Mouse (Mus musculus) forebrain, embryonic 11.5 days (tissue): ENCODE data around the gene Ptprd. TPM values are rescaled to one million over a fixed set of nuclear protein-coding genes. Genes with fewer than 3 reads are reported as not detected.
"Not testable (repeated sequence)": the region's sequence is repeated elsewhere in the genome, so short reads cannot be mapped to it uniquely, and the experiment has no call there.

Source experiments
- ATAC-seq: fragments of 200-750 bp; cut with Nextera tagmentation; replicated peaks from 2 replicates; pipeline ENCODE4 v1.8.0; 2017; ENCODE audit warnings: moderate TSS enrichment; ENCODE audit not compliant: low FRiP score
- DNase-seq: peaks from one replicate; pipeline ENCODE4 v3.0.0-alpha.2; 2017; ENCODE audit warnings: low spot score
- H3K27ac ChIP-seq: fragments of 300-500 bp; sonication (generic); 2 replicates; pipeline ENCODE4 v1.5.1; 2014; ENCODE audit warnings: low read depth, low read length
- H3K27me3 ChIP-seq: fragments of 300-500 bp; sonication (generic); 2 replicates; pipeline ENCODE4 v1.6.1; 2014; ENCODE audit warnings: mild to moderate bottlenecking, low read length, mixed read lengths; ENCODE audit not compliant: control insufficient read depth, insufficient read depth
- H3K36me3 ChIP-seq: fragments of 300-500 bp; sonication (generic); 2 replicates; pipeline ENCODE4 v1.6.1; 2014; ENCODE audit warnings: mild to moderate bottlenecking, low read length, moderate library complexity, mixed read lengths; ENCODE audit not compliant: control insufficient read depth, insufficient read depth
- H3K4me1 ChIP-seq: fragments of 300-500 bp; sonication (generic); replicated peaks from 2 replicates; pipeline ENCODE4 v1.6.1; 2014; ENCODE audit warnings: low read length, mixed read lengths; ENCODE audit not compliant: control insufficient read depth, insufficient read depth
- H3K4me2 ChIP-seq: fragments of 300-500 bp; sonication (generic); 2 replicates; pipeline ENCODE4 v1.6.1; 2014; ENCODE audit warnings: low read depth, mild to moderate bottlenecking, low read length, moderate library complexity, mixed read lengths; ENCODE audit not compliant: severe bottlenecking
- H3K4me3 ChIP-seq: fragments of 300-500 bp; sonication (generic); 2 replicates; pipeline ENCODE4 v1.5.1; 2014; ENCODE audit warnings: low read depth, low read length
- H3K9ac ChIP-seq: fragments of 300-500 bp; sonication (generic); 2 replicates; pipeline ENCODE4 v1.6.1; 2014; ENCODE audit warnings: low read length
- H3K9me3 ChIP-seq: fragments of 300-500 bp; sonication (generic); 2 replicates; pipeline ENCODE4 v1.6.1; 2016; ENCODE audit warnings: low read length, mixed read lengths; ENCODE audit not compliant: control insufficient read depth
- WGBS: fragments of 180-500 bp; shearing (Covaris S2); extraction: QIAGEN DNeasy Blood & Tissue Kit; methylation state at CpG from one replicate; pipeline ENCODE4 v1.1.7; 2014; 5-methylcytosine and 5-hydroxymethylcytosine counted together
- polyA plus RNA-seq: library from polyadenylated mRNA; unstranded; fragments of >200 nt; fragmentation: Nextera tagmentation; extraction: Ambion mirVana; gene quantifications from 2 replicates; pipeline ENCODE4 v1.2.1, GENCODE M21; 2014

The Ptprd gene
- polyA plus RNA-seq, 1 experiment from 2014 or later: 30.1 TPM

DNA sequence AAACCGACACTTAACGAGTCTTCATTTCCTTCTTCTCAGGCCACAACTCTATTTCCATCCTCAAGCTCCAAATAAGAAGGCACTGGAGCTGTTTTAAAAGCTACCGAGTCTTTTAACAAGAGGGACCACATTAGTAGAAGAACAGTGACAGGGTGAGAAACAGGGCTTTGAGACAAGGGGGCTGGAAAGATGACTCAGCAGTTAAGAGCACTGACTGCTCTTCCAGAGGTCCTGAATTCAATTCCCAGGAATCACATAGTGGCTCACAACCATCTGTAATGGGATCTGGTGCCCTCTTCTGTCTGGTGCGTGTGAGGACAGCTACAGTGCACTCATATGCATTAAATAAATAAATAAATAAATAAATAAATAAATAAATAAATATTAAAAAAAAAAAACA, 2174.6 kb downstream of the Ptprd start:
- H3K4me3 ChIP-seq, H3K4me1 ChIP-seq, H3K4me2 ChIP-seq, H3K9me3 ChIP-seq, ATAC-seq, H3K9ac ChIP-seq, DNase-seq, H3K27me3 ChIP-seq, H3K36me3 ChIP-seq, H3K27ac ChIP-seq: not testable (repeated sequence)
- 78% methylated on average over 4 of the region's 4 CpGs for WGBS

DNA sequence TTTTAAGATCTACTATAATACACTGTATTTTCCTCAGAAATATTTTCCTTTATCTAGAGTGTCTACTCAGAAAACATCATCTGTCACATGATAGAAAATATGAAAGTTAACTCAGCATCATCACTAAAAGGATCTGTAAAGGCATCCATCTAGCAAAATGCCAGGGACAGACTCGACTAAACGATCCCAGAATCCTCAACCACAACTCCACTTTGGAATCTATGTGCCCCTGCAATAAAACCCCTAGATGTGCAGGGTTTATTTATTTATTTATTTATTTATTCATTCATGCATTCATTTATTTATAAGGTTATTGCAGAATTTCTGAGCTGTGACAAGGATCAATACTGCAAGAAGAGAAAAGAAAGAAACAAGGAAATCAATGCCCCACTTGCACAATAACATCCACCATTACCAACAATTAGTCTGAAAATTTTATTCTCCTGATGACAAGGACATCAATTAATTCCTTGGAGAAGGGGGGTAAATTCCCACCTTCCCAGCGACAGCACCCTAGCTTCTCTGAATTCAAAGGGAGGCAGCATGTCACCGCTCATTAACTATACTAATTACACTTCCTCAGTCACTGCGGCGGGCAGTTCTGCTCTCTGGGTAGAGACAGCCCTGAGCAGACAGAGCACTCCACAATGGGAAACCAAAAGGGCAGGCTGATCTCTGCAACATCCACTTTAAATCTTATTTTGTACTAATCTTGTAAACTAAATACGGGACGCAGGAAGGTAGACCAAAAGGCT, 2186.0 kb downstream of the Ptprd start:
- peak overlapping the region; percentile 9; the same call in 1 of the 2 replicates for H3K27ac ChIP-seq
- 29% methylated on average over 8 of the region's 8 CpGs for WGBS

DNA sequence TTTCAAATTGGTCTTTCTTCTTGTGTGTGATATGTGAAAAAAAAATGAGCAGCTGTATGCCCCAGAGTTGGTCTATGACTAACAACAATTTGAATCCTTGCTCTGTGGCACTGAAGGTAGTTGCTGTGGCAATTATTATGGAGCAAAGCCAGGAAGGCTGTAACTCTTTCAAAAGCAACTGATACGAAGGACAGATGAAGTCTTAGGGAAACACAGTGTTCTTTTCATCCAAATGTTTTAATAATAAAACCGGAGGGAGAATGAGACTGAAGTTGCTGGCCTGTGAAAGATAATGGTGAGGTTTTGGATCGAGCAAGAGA, 2187.3 kb downstream of the Ptprd start:
- H3K9me3 ChIP-seq: no peaks in the 10 kb centered on the region
- no peak overlapping the region for H3K4me3 ChIP-seq
- no peaks in the 10 kb centered on the region for H3K36me3 ChIP-seq
- H3K27me3 ChIP-seq: no peaks in the 10 kb centered on the region
- WGBS: 77% methylated on average over 3 of the region's 3 CpGs
- 0 out of 2 replicates have a peak, but pooled peaks cover 1% of the 10 kb centered on the region for H3K4me1 ChIP-seq
- H3K27ac ChIP-seq: no peak overlapping the region
- DNase-seq: no peak
- no peak overlapping the region for H3K9ac ChIP-seq
- no peak for ATAC-seq
- H3K4me2 ChIP-seq: no peak overlapping the region

More for the DNA sequence above, 2186.0 kb downstream of the Ptprd start:
- no peak overlapping the region for H3K9ac ChIP-seq
- no peaks in the 10 kb centered on the region for H3K36me3 ChIP-seq
- peak; percentile 93 for ATAC-seq
- 0 out of 2 replicates have a peak, but pooled peaks cover 1% of the 10 kb centered on the region for H3K4me1 ChIP-seq
- no peak overlapping the region for H3K4me3 ChIP-seq
- peak; percentile 57 for DNase-seq
- H3K4me2 ChIP-seq: no peak overlapping the region
- no peaks in the 10 kb centered on the region for H3K9me3 ChIP-seq
- H3K27me3 ChIP-seq: no peaks in the 10 kb centered on the region

DNA sequence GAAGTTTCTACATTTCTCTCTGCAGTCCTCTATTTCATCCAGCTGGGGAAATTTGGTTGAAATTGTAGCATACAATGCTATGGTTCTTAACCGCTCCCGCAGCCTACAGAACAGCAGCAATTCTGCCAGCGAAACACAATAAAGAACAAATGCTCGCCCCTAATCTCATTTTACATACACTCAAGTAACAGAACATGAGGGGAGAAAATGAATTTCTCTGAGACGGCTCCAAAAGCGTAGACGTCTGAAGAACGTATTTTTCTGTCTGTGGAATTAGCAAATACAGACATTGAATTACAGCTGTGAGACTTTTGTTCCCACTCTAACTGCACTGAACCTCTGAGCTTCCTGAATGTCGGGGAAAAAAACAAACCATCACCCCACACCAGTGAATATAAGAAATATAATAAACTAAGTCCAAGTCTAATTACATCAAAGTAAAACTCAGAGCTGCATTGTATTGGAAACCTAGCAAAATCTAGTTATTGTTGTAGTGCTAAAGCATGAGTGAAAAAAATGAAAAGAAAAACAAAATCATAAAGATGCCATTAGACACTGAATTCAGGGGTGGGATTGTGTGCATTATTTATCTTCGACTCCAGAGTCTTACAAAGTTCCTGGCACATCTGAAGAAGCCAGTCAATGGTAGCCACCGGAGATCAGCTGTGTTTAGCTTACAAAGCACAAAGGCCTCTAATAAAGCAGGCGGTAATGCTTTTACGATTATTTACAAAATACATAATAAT, 2187.8 kb downstream of the Ptprd start:
- WGBS: 70% methylated on average over 13 of the region's 13 CpGs
- DNase-seq: no peak
- Histone ChIP-seq H3K4me3 (no peak overlapping the region), H3K36me3 (no peaks in the 10 kb centered on the region), H3K4me1 (0 out of 2 replicates have a peak, but pooled peaks cover 1% of the 10 kb centered on the region), H3K4me2 (no peak overlapping the region), H3K9me3 (no peaks in the 10 kb centered on the region), H3K27me3 (no peaks in the 10 kb centered on the region), H3K9ac (no peak overlapping the region), H3K27ac (no peak overlapping the region)
- no peak for ATAC-seq

DNA sequence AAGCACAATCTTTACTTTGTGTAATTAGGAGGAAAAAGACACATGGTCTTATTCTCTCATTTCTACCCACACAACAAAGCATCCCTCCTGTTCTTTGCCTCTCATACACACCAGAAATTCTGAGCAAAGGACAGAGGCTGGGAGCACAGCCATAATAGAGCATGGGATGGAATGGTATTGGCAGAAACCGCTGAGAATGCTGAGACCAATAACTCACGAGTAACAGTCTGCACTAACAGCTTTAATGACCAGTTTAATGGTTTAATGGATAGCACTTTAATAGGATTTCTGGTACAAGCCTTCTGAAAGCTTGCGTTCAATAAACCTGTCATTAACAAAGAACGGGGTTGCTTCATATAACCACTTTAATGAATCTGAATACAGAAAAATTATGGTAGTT, 2190.1 kb downstream of the Ptprd start:
- no peak for ATAC-seq
- DNase-seq: no peak
- 70% methylated on average over 4 of the region's 4 CpGs for WGBS
- H3K27ac ChIP-seq: no peak overlapping the region
- H3K4me1 ChIP-seq: 0 out of 2 replicates have a peak, but pooled peaks cover 1% of the 10 kb centered on the region
- H3K36me3 ChIP-seq: no peaks in the 10 kb centered on the region
- no peaks in the 10 kb centered on the region for H3K9me3 ChIP-seq
- no peak overlapping the region for H3K9ac ChIP-seq
- no peak overlapping the region for H3K4me3 ChIP-seq
- H3K27me3 ChIP-seq: no peaks in the 10 kb centered on the region
- no peak overlapping the region for H3K4me2 ChIP-seq

DNA sequence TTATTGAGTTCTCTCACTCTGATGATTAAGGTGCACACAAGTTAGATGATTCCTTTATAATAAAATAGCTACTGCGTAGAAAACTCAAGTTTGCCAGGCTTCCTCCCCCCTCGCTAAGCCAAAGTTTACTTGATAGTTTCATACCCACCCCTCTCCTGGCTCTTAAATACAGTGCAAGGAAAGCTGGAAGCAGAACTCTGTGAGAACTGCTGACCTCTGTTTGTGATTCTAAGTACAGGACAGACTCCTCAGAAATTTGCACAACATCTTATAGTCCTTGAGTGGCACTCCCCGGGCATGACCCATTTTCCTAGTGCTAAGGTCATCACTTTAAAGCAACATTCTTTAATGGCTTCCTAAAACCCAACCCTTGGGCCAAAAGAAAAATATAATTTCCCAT, 2196.7 kb downstream of the Ptprd start:
- DNase-seq: no peak
- Histone ChIP-seq H3K27ac (no peak overlapping the region), H3K9ac (no peak overlapping the region), H3K4me1 (no peaks in the 10 kb centered on the region), H3K36me3 (no peaks in the 10 kb centered on the region), H3K4me3 (no peak overlapping the region), H3K4me2 (no peak overlapping the region), H3K9me3 (no peaks in the 10 kb centered on the region), H3K27me3 (no peaks in the 10 kb centered on the region)
- 91% methylated on average over 3 of the region's 3 CpGs for WGBS
- no peak for ATAC-seq

DNA sequence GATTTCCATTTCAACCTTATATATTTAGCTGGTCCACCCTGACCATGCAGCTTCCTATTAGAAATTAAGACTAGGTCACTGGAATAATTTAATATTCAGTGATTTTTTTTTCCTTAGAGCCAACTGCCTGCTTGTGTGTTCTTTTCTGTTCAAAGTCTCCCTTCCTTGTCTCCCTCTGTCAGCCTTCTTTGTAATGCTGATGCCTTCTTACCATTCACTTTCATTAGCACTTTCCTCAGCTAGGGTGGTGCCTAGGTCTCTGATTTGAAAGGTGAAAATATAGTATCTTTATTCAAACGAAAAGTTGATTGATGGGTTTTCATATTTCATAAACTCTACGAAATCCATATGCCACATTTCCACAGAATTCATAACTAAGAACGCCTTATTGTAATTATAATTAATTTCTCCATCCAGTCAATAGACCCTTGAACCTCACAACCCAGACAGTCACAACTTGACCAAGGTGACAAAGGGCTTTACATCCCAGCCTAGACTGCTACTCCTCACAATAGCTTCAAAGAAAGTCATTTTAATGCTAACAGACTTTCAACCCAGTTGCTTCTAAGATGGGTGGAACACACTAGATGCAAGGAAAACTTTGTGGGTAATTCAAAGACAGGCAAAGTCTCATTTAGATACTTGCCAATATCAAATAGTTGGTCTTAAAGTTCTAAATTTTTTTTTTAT, 2197.5 kb downstream of the Ptprd start:
- ATAC-seq: no peak
- Histone ChIP-seq H3K27ac (no peak overlapping the region), H3K27me3 (no peaks in the 10 kb centered on the region), H3K9ac (no peak overlapping the region), H3K4me1 (no peaks in the 10 kb centered on the region), H3K9me3 (no peaks in the 10 kb centered on the region), H3K36me3 (no peaks in the 10 kb centered on the region), H3K4me3 (no peak overlapping the region), H3K4me2 (no peak overlapping the region)
- no peak for DNase-seq
- WGBS: 51% methylated on average over 3 of the region's 3 CpGs

DNA sequence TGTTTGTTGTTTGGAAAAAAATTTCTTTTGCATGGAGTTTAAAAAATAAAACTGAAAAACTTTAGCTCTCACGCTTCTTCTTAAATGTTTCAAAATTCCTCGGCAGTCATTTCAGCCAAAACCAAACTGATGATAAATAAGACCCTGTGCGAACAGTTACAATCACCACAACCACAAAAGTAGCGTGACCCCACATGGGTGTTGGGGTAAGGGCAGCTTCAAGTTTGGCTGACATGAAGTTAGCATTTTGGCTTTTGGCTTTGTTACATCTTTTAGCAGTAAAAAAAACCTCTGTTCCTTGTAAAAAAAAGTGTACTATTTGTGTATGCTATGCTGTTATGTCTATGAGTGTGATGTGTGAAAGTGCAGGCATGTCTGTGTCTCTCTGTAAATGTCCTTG, 2203.2 kb downstream of the Ptprd start:
- Histone ChIP-seq H3K9me3 (no peaks in the 10 kb centered on the region), H3K27me3 (no peaks in the 10 kb centered on the region), H3K36me3 (no peaks in the 10 kb centered on the region), H3K27ac (no peak overlapping the region), H3K4me1 (no peaks in the 10 kb centered on the region), H3K4me2 (no peak overlapping the region), H3K9ac (no peak overlapping the region), H3K4me3 (no peak overlapping the region)
- ATAC-seq (no peak), DNase-seq (no peak)
- 91% methylated on average over 4 of the region's 4 CpGs for WGBS
